Mouse (Mus musculus) erythroblast, embryonic 14.5 days (primary cell): ENCODE data around the gene Washc2.

Experiments
- GATA1 ChIP-seq: IDR thresholded peaks from 2 replicates; pipeline ENCODE4 v1.6.1; 2012; ENCODE audit warnings: low read length, inconsistent platforms, mixed read lengths
- TAL1 ChIP-seq: IDR thresholded peaks from 3 replicates; pipeline ENCODE4 v1.6.1; 2012; ENCODE audit warnings: low read length, inconsistent platforms, mixed read lengths

- no peak for TF ChIP-seq GATA1
- no peak for TF ChIP-seq TAL1
Measured at GRCm38 (mm10) chr6:116286321-116286720, 78.5 kb downstream of the Washc2 start.
